Mouse (Mus musculus): Measurements from ENCODE around the gene Mettl7b. TPM values are rescaled to one million over a fixed set of nuclear protein-coding genes. Genes with fewer than 3 reads are reported as not detected.

Gene Mettl7b
- polyA plus RNA-seq, 2 experiments, result 0.21 to 0.24 TPM

GRCm38 (mm10) chr10:128947496-128947895, 13.3 kb downstream of the Mettl7b start:
- Histone ChIP-seq H3K27ac (replicated peaks; ENCODE audit: low read depth, low read length) (no peak overlapping the region), H3K36me3 (ENCODE audit: control insufficient read depth, insufficient read depth, low read length) (no peaks in the 10 kb centered on the region), H3K27me3 (ENCODE audit: control insufficient read depth, insufficient read depth, low read length) (no peaks in the 10 kb centered on the region), H3K4me2 (replicated peaks; ENCODE audit: low read depth, low read length, severe bottlenecking) (no peak overlapping the region), H3K9me3 (ENCODE audit: control insufficient read depth, low read length) (no peaks in the 10 kb centered on the region), H3K9ac (ENCODE audit: low read depth, low read length, severe bottlenecking) (no peak overlapping the region), H3K4me1 (ENCODE audit: control insufficient read depth, insufficient read depth, low read length) (no peaks in the 10 kb centered on the region), H3K4me3 (replicated peaks; ENCODE audit: low read length) (no peak overlapping the region)
- TF ChIP-seq POLR2A (IDR thresholded peaks at IDR 0.05; ENCODE audit: borderline replicate concordance, extremely low read depth, insufficient read depth, insufficient read length), result no peak
- WGBS, result 87% methylated on average over 4 of the region's 4 CpGs
- ATAC-seq (ENCODE audit: low FRiP score, low read depth), result no peak
- no peak for DNase-seq (ENCODE audit: low spot score)

- Histone ChIP-seq H3K27ac (replicated peaks; ENCODE audit: low read depth, low read length) (no peak overlapping the region), H3K27me3 (ENCODE audit: control insufficient read depth, insufficient read depth, low read length) (no peaks in the 10 kb centered on the region), H3K36me3 (ENCODE audit: control insufficient read depth, insufficient read depth, low read length) (no peaks in the 10 kb centered on the region), H3K9ac (ENCODE audit: low read depth, low read length, severe bottlenecking) (no peak overlapping the region), H3K4me1 (ENCODE audit: control insufficient read depth, insufficient read depth, low read length) (no peaks in the 10 kb centered on the region), H3K4me2 (replicated peaks; ENCODE audit: low read depth, low read length, severe bottlenecking) (no peak overlapping the region), H3K4me3 (replicated peaks; ENCODE audit: low read length) (no peak overlapping the region), H3K9me3 (ENCODE audit: control insufficient read depth, low read length) (no peaks in the 10 kb centered on the region)
- DNase-seq (ENCODE audit: low spot score) (no peak), ATAC-seq (ENCODE audit: low FRiP score, low read depth) (no peak)
- TF ChIP-seq POLR2A (IDR thresholded peaks at IDR 0.05; ENCODE audit: borderline replicate concordance, extremely low read depth, insufficient read depth, insufficient read length), result no peak
- WGBS, result 17% methylated on average over 3 of the region's 3 CpGs
Observed at GRCm38 (mm10) chr10:128945675-128946074, 15.1 kb downstream of the Mettl7b start.

GRCm38 (mm10) chr10:128940475-128941061, 20.2 kb downstream of the Mettl7b start:
- no peak for TF ChIP-seq POLR2A (IDR thresholded peaks at IDR 0.05; ENCODE audit: borderline replicate concordance, extremely low read depth, insufficient read depth, insufficient read length)
- no peak overlapping the region for H3K9ac ChIP-seq (ENCODE audit: low read depth, low read length, severe bottlenecking)
- H3K9me3 ChIP-seq (ENCODE audit: control insufficient read depth, low read length), result no peaks in the 10 kb centered on the region
- no peak for ATAC-seq (ENCODE audit: low FRiP score, low read depth)
- WGBS, result 85% methylated on average over 10 of the region's 10 CpGs
- H3K4me3 ChIP-seq (replicated peaks; ENCODE audit: low read length), result no peak overlapping the region
- no peaks in the 10 kb centered on the region for H3K36me3 ChIP-seq (ENCODE audit: control insufficient read depth, insufficient read depth, low read length)
- H3K27me3 ChIP-seq (ENCODE audit: control insufficient read depth, insufficient read depth, low read length), result 0 out of 2 replicates have a peak, but pooled peaks cover 7% of the 10 kb centered on the region
- no peak overlapping the region for H3K4me2 ChIP-seq (replicated peaks; ENCODE audit: low read depth, low read length, severe bottlenecking)
- H3K27ac ChIP-seq (replicated peaks; ENCODE audit: low read depth, low read length), result no peak overlapping the region
- H3K4me1 ChIP-seq (ENCODE audit: control insufficient read depth, insufficient read depth, low read length), result no peaks in the 10 kb centered on the region
- DNase-seq (ENCODE audit: low spot score), result no peak

GRCm38 (mm10) chr10:128938974-128939373, 21.8 kb downstream of the Mettl7b start:
- no peak for TF ChIP-seq POLR2A (IDR thresholded peaks at IDR 0.05; ENCODE audit: borderline replicate concordance, extremely low read depth, insufficient read depth, insufficient read length)
- H3K9ac ChIP-seq (ENCODE audit: low read depth, low read length, severe bottlenecking), result no peak overlapping the region
- H3K36me3 ChIP-seq (ENCODE audit: control insufficient read depth, insufficient read depth, low read length), result no peaks in the 10 kb centered on the region
- no peaks in the 10 kb centered on the region for H3K9me3 ChIP-seq (ENCODE audit: control insufficient read depth, low read length)
- H3K27me3 ChIP-seq (ENCODE audit: control insufficient read depth, insufficient read depth, low read length), result peaks cover 22% of the 10 kb centered on the region
- no peak overlapping the region for H3K4me3 ChIP-seq (replicated peaks; ENCODE audit: low read length)
- ATAC-seq (ENCODE audit: low FRiP score, low read depth) (no peak), DNase-seq (ENCODE audit: low spot score) (no peak)
- peaks cover 2% of the 10 kb centered on the region; the same call in 1 of the 2 replicates for H3K4me1 ChIP-seq (ENCODE audit: control insufficient read depth, insufficient read depth, low read length)
- no peak overlapping the region for H3K27ac ChIP-seq (replicated peaks; ENCODE audit: low read depth, low read length)
- WGBS, result 68% methylated on average over 5 of the region's 5 CpGs
- H3K4me2 ChIP-seq (replicated peaks; ENCODE audit: low read depth, low read length, severe bottlenecking), result no peak overlapping the region

- no peak overlapping the region for H3K4me2 ChIP-seq (replicated peaks; ENCODE audit: low read depth, low read length, severe bottlenecking)
- no peak overlapping the region for H3K27ac ChIP-seq (replicated peaks; ENCODE audit: low read depth, low read length)
- H3K36me3 ChIP-seq (ENCODE audit: control insufficient read depth, insufficient read depth, low read length), result no peaks in the 10 kb centered on the region
- 77% methylated on average over 9 of the region's 9 CpGs for WGBS
- DNase-seq (ENCODE audit: low spot score) (no peak), ATAC-seq (ENCODE audit: low FRiP score, low read depth) (no peak)
- peaks cover 3% of the 10 kb centered on the region; the same call in 1 of the 2 replicates for H3K4me1 ChIP-seq (ENCODE audit: control insufficient read depth, insufficient read depth, low read length)
- H3K27me3 ChIP-seq (ENCODE audit: control insufficient read depth, insufficient read depth, low read length), result peaks cover 27% of the 10 kb centered on the region
- H3K4me3 ChIP-seq (replicated peaks; ENCODE audit: low read length), result no peak overlapping the region
- H3K9me3 ChIP-seq (ENCODE audit: control insufficient read depth, low read length), result no peaks in the 10 kb centered on the region
- no peak overlapping the region for H3K9ac ChIP-seq (ENCODE audit: low read depth, low read length, severe bottlenecking)
- no peak for TF ChIP-seq POLR2A (IDR thresholded peaks at IDR 0.05; ENCODE audit: borderline replicate concordance, extremely low read depth, insufficient read depth, insufficient read length)
Observed at GRCm38 (mm10) chr10:128938457-128938856, 22.3 kb downstream of the Mettl7b start.
